Comparison of ENCODE assay signal across 28 mouse cellular contexts in genomic region chr3:60184481-60184880, GRCm38 (mm10).
DNase-seq lines count a peak whose midpoint lies in the region; ATAC-seq and TF ChIP-seq lines count a peak whose summit lies in the region.
"Had no signal": no experiment of that assay in that cellular context is flagged by ENCODE, and none has a peak within 500 bp of the region (broad histone marks: within the 10 kb centered on the region; RNA-seq: fewer than 3 reads in every experiment).

No protein-coding gene starts in this region.

- no peak overlapping the region for H3K4me3 ChIP-seq in lung, embryonic 14.5 days (ENCODE audit: low read depth, low read length)
- H3K4me3 ChIP-seq in hindbrain, embryonic 16.5 days (ENCODE audit: low read length), result no peak overlapping the region
- H3K4me3 ChIP-seq: embryonic facial prominence, embryonic 10.5 days; embryonic facial prominence, embryonic 13.5 days; erythroblast, embryonic 14.5 days; forebrain, embryonic 12.5 days; forebrain, embryonic 15.5 days; heart, adult 2 months; heart, embryonic 10.5 days; heart, embryonic 13.5 days; hindbrain, embryonic 12.5 days; hindbrain, embryonic 15.5 days; intestine, embryonic 15.5 days had no signal

- H3K36me3 ChIP-seq in lung, embryonic 14.5 days (ENCODE audit: insufficient read depth), result no peaks in the 10 kb centered on the region
- H3K36me3 ChIP-seq in hindbrain, embryonic 16.5 days (ENCODE audit: control insufficient read depth, insufficient read depth, low read length), result no peaks in the 10 kb centered on the region
- H3K36me3 ChIP-seq: embryonic facial prominence, embryonic 10.5 days; embryonic facial prominence, embryonic 13.5 days; forebrain, embryonic 12.5 days; forebrain, embryonic 15.5 days; heart, embryonic 10.5 days; heart, embryonic 13.5 days; hindbrain, embryonic 12.5 days; hindbrain, embryonic 15.5 days; intestine, embryonic 15.5 days had no signal

- H3K27me3 ChIP-seq in lung, embryonic 14.5 days (ENCODE audit: insufficient read depth, low read length), result no peaks in the 10 kb centered on the region
- H3K27me3 ChIP-seq in hindbrain, embryonic 16.5 days (replicated peaks; ENCODE audit: control insufficient read depth, insufficient read depth, low read length), result no peaks in the 10 kb centered on the region
- H3K27me3 ChIP-seq: embryonic facial prominence, embryonic 13.5 days; forebrain, embryonic 12.5 days; forebrain, embryonic 15.5 days; heart, embryonic 13.5 days; hindbrain, embryonic 12.5 days; hindbrain, embryonic 15.5 days; intestine, embryonic 15.5 days had no signal

- H3K9me3 ChIP-seq in lung, embryonic 14.5 days (ENCODE audit: low read depth, low read length), result no peaks in the 10 kb centered on the region
- no peaks in the 10 kb centered on the region for H3K9me3 ChIP-seq in hindbrain, embryonic 16.5 days (ENCODE audit: control insufficient read depth, low read length)
- H3K9me3 ChIP-seq: embryonic facial prominence, embryonic 10.5 days; embryonic facial prominence, embryonic 13.5 days; forebrain, embryonic 12.5 days; forebrain, embryonic 15.5 days; heart, embryonic 10.5 days; heart, embryonic 13.5 days; hindbrain, embryonic 12.5 days; hindbrain, embryonic 15.5 days; intestine, embryonic 15.5 days had no signal

- no peak for TF ChIP-seq CTCF in lung, embryonic 14.5 days (IDR thresholded peaks at IDR 0.05; ENCODE audit: low read depth)

- 83% methylated on average over 2 of the region's 2 CpGs for WGBS in lung, embryonic 14.5 days
- WGBS in hindbrain, embryonic 16.5 days, result 93% methylated on average over 2 of the region's 2 CpGs

- no peaks in the 10 kb centered on the region for H3K4me1 ChIP-seq in lung, embryonic 14.5 days (ENCODE audit: insufficient read depth)
- H3K4me1 ChIP-seq in hindbrain, embryonic 16.5 days (ENCODE audit: control insufficient read depth, insufficient read depth, low read depth, low read length), result no peaks in the 10 kb centered on the region
- H3K4me1 ChIP-seq: embryonic facial prominence, embryonic 10.5 days; embryonic facial prominence, embryonic 13.5 days; forebrain, embryonic 12.5 days; forebrain, embryonic 15.5 days; heart, embryonic 10.5 days; heart, embryonic 13.5 days; hindbrain, embryonic 12.5 days; hindbrain, embryonic 15.5 days; intestine, embryonic 15.5 days had no signal

- H3K27ac ChIP-seq in lung, embryonic 14.5 days (ENCODE audit: low read depth), result no peak overlapping the region
- no peak overlapping the region for H3K27ac ChIP-seq in hindbrain, embryonic 16.5 days (ENCODE audit: low read depth, low read length)
- H3K27ac ChIP-seq: embryonic facial prominence, embryonic 10.5 days; embryonic facial prominence, embryonic 13.5 days; forebrain, embryonic 12.5 days; forebrain, embryonic 15.5 days; heart, adult 2 months; heart, embryonic 10.5 days; heart, embryonic 13.5 days; hindbrain, embryonic 12.5 days; hindbrain, embryonic 15.5 days; intestine, embryonic 15.5 days had no signal

- ATAC-seq in lung, embryonic 14.5 days (ENCODE audit: insufficient read depth), result no peak
- ATAC-seq in hindbrain, embryonic 16.5 days, result no peak
- ATAC-seq: CD4-positive, CD25-positive, alpha-beta regulatory T cell, adult 4 months; forebrain, embryonic 15.5 days; intestine, embryonic 15.5 days had no signal

- no peak overlapping the region for H3K9ac ChIP-seq in lung, embryonic 14.5 days
- no peak overlapping the region for H3K9ac ChIP-seq in hindbrain, embryonic 16.5 days (ENCODE audit: low read depth, low read length)
- H3K9ac ChIP-seq: embryonic facial prominence, embryonic 13.5 days; forebrain, embryonic 12.5 days; forebrain, embryonic 15.5 days; heart, embryonic 13.5 days; hindbrain, embryonic 12.5 days; hindbrain, embryonic 15.5 days; intestine, embryonic 15.5 days had no signal

- peak; percentile 41 for DNase-seq in lung, embryonic 14.5 days
- no peak for DNase-seq in lung, postnatal 25 days (ENCODE audit: low spot score)
- DNase-seq in adrenal gland, postnatal 10 days, result peak; percentile 64
- DNase-seq in adrenal gland, postnatal 25 days, result peak; percentile 38
- peak; percentile 11 for DNase-seq in testis, postnatal 14 days (ENCODE audit: low spot score)
- DNase-seq in urinary bladder, adult 2 months (ENCODE audit: low spot score), result no peak
- DNase-seq: cerebellum, adult 11-12 months; cerebellum, adult 8-10 months; cerebellum, postnatal 10 days; cerebellum, postnatal 36 days; embryo, embryonic 11 days; gastrocnemius, postnatal 10 days; gastrocnemius, postnatal 36 days; heart, adult 2 months; heart, postnatal 4 days; kidney, adult 11 months had no signal

- no peak overlapping the region for H3K4me2 ChIP-seq in lung, embryonic 14.5 days
- no peak overlapping the region for H3K4me2 ChIP-seq in hindbrain, embryonic 16.5 days (ENCODE audit: low read length)
- H3K4me2 ChIP-seq: embryonic facial prominence, embryonic 13.5 days; forebrain, embryonic 12.5 days; forebrain, embryonic 15.5 days; heart, embryonic 13.5 days; hindbrain, embryonic 12.5 days; hindbrain, embryonic 15.5 days; intestine, embryonic 15.5 days had no signal

Comparison
In these comparisons a context has a peak if more than half of its experiments do, and no peak if none do; other contexts are left out.
1. DNase-seq: peak in lung, embryonic 14.5 days (single experiment), adrenal gland, postnatal 10 days (single experiment), adrenal gland, postnatal 25 days (single experiment) and testis, postnatal 14 days (single experiment); none in lung, postnatal 25 days (single experiment) and urinary bladder, adult 2 months (single experiment).